Mouse (Mus musculus): ENCODE data around the gene Hsd17b13. TPM values are rescaled to one million over a fixed set of nuclear protein-coding genes. Genes with fewer than 3 reads are reported as not detected.
A peak's percentile ranks its signal among the peaks of the same experiment; 100 is the strongest.

Gene Hsd17b13
- polyA plus RNA-seq, 2 experiments from 2014 or later = not detected

GRCm38 (mm10) chr5:103923101-103923500, 54.1 kb downstream of the Hsd17b13 start:
- no peak for ATAC-seq

DNA sequence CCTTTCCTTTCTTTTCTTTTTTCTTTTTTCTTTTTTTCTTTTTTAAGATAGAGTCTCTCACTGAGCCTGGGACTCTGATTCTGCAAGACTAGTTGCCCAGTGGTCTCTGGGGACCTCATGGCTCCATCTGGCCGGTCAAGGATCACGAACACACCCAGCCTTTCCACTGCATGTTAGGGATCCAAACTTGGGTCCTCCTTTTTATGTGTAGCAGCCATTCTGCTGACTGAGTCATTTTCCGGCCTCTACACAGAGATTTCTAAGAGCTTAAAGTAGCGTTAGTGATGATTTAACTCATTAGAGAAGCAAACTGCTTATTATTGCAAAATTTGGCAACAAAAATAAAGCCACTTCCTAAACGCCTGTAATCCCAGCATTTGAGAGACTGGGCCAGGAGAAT, 54.8 kb downstream of the Hsd17b13 start:
- ATAC-seq = no peak

- no peak for ATAC-seq
Measured at GRCm38 (mm10) chr5:103919497-103919896, 57.7 kb downstream of the Hsd17b13 start.

GRCm38 (mm10) chr5:103918233-103918632, 59.0 kb downstream of the Hsd17b13 start:
- no peak for ATAC-seq

DNA sequence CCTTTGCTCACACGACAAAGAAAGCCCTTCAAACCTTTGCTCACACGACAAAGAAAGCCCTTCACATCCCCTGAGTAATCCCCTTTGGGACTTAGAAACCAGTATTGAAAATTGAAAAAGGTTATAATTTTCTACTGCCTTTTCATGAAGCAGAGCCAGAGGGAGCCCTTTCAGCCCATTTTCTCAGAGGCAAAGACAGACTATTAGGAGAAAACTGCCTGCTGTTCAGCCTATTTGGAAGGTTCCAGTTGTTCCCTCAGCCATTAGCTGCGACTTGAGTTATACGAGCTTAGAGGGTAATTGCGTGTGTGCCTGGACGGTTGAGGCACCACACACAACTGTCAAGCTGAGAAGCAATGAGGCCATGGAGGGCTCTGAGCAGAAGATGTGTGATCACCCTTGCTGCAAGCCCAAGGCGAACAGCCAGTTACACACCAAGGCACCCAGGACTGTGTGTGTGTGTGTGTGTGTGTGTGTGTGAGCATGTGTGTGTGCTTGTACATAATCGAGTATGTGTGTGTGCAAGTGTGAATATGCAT, 59.8 kb downstream of the Hsd17b13 start:
- ATAC-seq = no peak

DNA sequence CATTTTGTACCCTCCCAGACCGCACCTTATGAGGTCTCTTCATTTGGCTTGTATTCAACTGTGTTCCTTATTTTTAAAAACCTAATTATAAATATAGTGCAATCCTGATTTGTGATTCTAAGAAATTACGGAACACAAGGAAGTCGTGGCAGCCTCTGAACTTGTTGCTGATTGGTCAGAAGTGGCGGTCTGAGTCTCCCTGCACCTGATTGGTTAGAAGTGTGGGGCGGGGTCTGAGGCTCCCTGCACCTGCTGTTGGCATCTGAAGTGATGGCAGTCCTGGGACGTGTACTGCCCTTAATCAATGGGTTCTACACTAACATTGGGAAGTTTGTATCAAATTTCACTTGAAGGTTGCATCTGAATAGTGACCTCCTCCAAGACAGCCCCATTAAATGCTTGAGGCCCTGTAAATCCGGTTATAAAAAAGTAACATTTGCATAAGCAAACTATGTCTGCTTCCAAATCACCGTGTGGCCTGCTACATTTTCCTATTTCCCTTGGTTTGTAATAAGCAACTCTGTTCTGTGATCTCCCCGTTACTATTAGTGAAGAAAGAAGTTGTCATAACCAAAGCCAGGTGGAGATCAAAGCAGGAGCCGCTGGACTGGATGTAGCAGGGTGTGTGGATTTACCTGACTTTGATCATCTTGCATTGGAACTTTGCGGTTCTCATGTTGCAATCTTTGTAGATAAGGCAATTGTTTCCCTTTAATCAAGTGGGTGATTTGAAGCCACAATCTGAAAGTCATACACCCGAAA, 60.4 kb downstream of the Hsd17b13 start:
- ATAC-seq = no peak

GRCm38 (mm10) chr5:103914335-103915226, 62.6 kb downstream of the Hsd17b13 start:
- peak; percentile 28 for ATAC-seq

GRCm38 (mm10) chr5:103913150-103913549, 64.1 kb downstream of the Hsd17b13 start:
- no peak for ATAC-seq

- no peak for ATAC-seq
Measured at GRCm38 (mm10) chr5:103911555-103911954, 65.7 kb downstream of the Hsd17b13 start.

GRCm38 (mm10) chr5:103910748-103911409, 66.3 kb downstream of the Hsd17b13 start, which contains the start of gene Klhl8:
Gene Klhl8, minus strand, starts transcription at chr5:103911259.
- ATAC-seq = peak; percentile 89

DNA sequence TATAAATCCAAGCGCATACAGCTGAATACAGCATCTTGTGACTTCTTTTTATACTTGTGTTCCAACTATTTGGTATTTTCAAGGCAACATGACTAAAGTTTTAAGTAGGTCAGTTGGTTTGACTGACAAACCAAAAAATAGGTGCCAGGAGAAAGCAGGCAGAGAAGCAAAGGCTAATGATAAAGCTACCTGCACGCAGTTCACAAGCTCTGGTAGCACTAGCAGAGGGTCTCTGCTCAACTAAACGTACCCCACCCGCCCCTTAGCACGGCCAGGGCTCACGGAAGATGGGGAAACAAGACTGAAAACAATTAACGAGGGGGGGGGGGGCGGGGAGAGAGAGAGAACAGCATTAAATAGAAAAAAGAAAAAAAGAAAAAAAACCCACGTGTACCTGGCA, 67.1 kb downstream of the Hsd17b13 start:
- no peak for ATAC-seq

- ATAC-seq = no peak
Measured at GRCm38 (mm10) chr5:103909466-103909865, 67.7 kb downstream of the Hsd17b13 start.

DNA sequence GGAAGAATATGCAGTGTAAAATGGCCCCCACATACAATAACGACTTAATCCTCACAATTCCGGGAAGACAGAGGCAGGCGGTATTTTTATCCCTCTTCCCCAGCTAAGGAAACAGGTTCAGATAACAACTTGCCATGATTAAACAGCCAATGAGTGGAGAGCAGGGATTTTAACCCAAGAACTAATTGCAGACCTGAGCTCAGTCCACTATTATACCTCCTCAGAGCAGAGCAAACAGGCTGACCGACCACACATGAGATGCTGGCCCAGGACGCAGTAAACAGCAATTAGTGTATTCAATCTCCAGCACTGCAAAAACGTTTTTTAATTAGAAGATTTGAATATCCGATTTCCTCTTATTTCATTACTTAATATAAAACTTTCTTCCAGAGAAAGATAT, 68.4 kb downstream of the Hsd17b13 start:
- ATAC-seq = no peak

DNA sequence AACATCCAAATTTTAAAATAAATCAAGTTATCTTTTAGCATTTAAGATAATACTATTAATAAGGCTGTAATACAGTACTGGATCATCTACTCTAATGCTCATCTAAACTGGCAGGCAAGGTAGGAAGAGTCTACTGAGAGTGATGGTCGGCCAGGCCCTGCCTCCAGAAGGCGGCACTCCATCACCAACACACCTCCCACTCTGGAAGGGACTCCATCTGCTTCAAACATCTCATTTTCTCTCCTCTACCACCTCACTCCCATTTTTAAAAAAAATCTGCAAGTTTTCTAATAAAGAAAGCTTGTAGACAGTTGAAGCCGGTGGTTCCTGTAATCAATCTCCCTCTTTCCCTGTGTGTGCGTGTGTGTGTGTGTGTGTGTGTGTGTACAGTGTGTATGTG, 69.4 kb downstream of the Hsd17b13 start:
- no peak for ATAC-seq

DNA sequence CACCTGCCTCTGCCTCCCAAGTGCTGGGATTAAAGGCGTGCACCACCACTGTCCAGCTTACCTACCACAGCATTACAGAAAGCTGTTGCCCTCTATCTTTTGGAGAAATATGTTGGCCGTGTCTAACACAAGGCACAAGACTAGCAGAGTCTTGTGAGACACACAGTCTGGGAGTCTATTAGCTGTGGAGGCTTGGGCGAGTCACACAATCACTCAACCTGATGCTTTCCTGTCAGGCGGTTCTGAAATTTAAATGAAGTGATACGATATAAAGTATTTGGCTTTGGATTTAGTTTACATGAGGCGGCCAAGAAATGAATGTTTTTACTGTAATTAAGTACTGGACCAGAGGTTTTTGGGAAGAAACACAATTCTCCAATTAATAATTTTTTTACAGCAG, 71.0 kb downstream of the Hsd17b13 start:
- no peak for ATAC-seq

Other genes with a start within 250 kb of the Hsd17b13 start
- 1 to 10 TPM in 1 of 2 experiments, under 1 TPM in 1; 0.77 to 1.0 TPM for gene Klhl8, start 66.2 kb downstream of the Hsd17b13 start, polyA plus RNA-seq (2017; shearing (Covaris generic))
- 1 to 10 TPM; 4.3 to 5.2 TPM for gene Hsd17b11, start 44.5 kb upstream of the Hsd17b13 start, polyA plus RNA-seq (2017; shearing (Covaris generic))
- gene Nudt9, start 68.9 kb upstream of the Hsd17b13 start, polyA plus RNA-seq (2017; shearing (Covaris generic)) = 10 to 100 TPM; 13.5 to 22.6 TPM
- gene Gm17660, start 100.2 kb upstream of the Hsd17b13 start, polyA plus RNA-seq (2017; shearing (Covaris generic)) = not detected
- not detected for gene Sparcl1, start 136.3 kb upstream of the Hsd17b13 start, polyA plus RNA-seq (2017; shearing (Covaris generic))
- not detected for gene Dspp, start 193.3 kb upstream of the Hsd17b13 start, polyA plus RNA-seq (2017; shearing (Covaris generic))
- gene Dmp1, start 225.2 kb upstream of the Hsd17b13 start, polyA plus RNA-seq (2017; shearing (Covaris generic)) = not detected

All from CD4-positive, CD25-positive, alpha-beta regulatory T cell, adult 4 months (primary cell).